Mouse (Mus musculus): ENCODE measurements around the gene 4933407L21Rik.
A peak's percentile ranks its signal among the peaks of the same experiment; 100 is the strongest.

4933407L21Rik gene

GRCm38 (mm10) chr1:85916830-85917450 lies 11.3 kb upstream of the 4933407L21Rik start:
- DNase-seq (ENCODE audit: low read depth, low spot score) = peak; percentile 57

GRCm38 (mm10) chr1:85919621-85920020 lies 8.7 kb upstream of the 4933407L21Rik start:
- DNase-seq (ENCODE audit: low read depth, low spot score) = no peak

- no peak for DNase-seq (ENCODE audit: low read depth, low spot score)
Measured at GRCm38 (mm10) chr1:85921725-85922124, 6.6 kb upstream of the 4933407L21Rik start.

GRCm38 (mm10) chr1:85922127-85922864 lies 6.0 kb upstream of the 4933407L21Rik start:
- no peak for DNase-seq (ENCODE audit: low read depth, low spot score)

GRCm38 (mm10) chr1:85922865-85923211 lies 5.4 kb upstream of the 4933407L21Rik start:
- no peak for DNase-seq (ENCODE audit: low read depth, low spot score)

- DNase-seq (ENCODE audit: low read depth, low spot score) = no peak
Measured at GRCm38 (mm10) chr1:85925183-85925582, 3.1 kb upstream of the 4933407L21Rik start.

GRCm38 (mm10) chr1:85928688-85929065 lies 394 bp downstream of the 4933407L21Rik start:
- DNase-seq (ENCODE audit: low read depth, low spot score) = no peak

GRCm38 (mm10) chr1:85929406-85929805 lies 1.1 kb downstream of the 4933407L21Rik start:
- DNase-seq (ENCODE audit: low read depth, low spot score) = peak; percentile 55

- no peak for DNase-seq (ENCODE audit: low read depth, low spot score)
Measured at GRCm38 (mm10) chr1:85931170-85931569, 2.9 kb downstream of the 4933407L21Rik start.

GRCm38 (mm10) chr1:85933226-85933625 lies 4.9 kb downstream of the 4933407L21Rik start:
- peak; percentile 17 for DNase-seq (ENCODE audit: low read depth, low spot score)

- DNase-seq (ENCODE audit: low read depth, low spot score) = peak; percentile 79
Measured at GRCm38 (mm10) chr1:85933631-85934465, 5.6 kb downstream of the 4933407L21Rik start.

- no peak for DNase-seq (ENCODE audit: low read depth, low spot score)
Measured at GRCm38 (mm10) chr1:85934560-85934959, 6.3 kb downstream of the 4933407L21Rik start.

- peak; percentile 85 for DNase-seq (ENCODE audit: low read depth, low spot score)
Measured at GRCm38 (mm10) chr1:85935148-85935852, 7.0 kb downstream of the 4933407L21Rik start.

GRCm38 (mm10) chr1:85936265-85936664 lies 8.0 kb downstream of the 4933407L21Rik start:
- no peak for DNase-seq (ENCODE audit: low read depth, low spot score)

- no peak for DNase-seq (ENCODE audit: low read depth, low spot score)
Measured at GRCm38 (mm10) chr1:85937323-85937722, 9.0 kb downstream of the 4933407L21Rik start.

GRCm38 (mm10) chr1:85942318-85942717 lies 14.0 kb downstream of the 4933407L21Rik start:
- no peak for DNase-seq (ENCODE audit: low read depth, low spot score)

- DNase-seq (ENCODE audit: low read depth, low spot score) = no peak
Measured at GRCm38 (mm10) chr1:85949085-85949684, 20.9 kb downstream of the 4933407L21Rik start.

GRCm38 (mm10) chr1:85955150-85955549 lies 26.9 kb downstream of the 4933407L21Rik start:
- no peak for DNase-seq (ENCODE audit: low read depth, low spot score)

- no peak for DNase-seq (ENCODE audit: low read depth, low spot score)
Measured at GRCm38 (mm10) chr1:85957290-85957689, 29.0 kb downstream of the 4933407L21Rik start.

GRCm38 (mm10) chr1:85957942-85958619 lies 29.8 kb downstream of the 4933407L21Rik start:
- DNase-seq (ENCODE audit: low read depth, low spot score) = no peak

Measured in ES-CJ7 (cell line).